Mouse (Mus musculus): ENCODE data around the gene Pds5a.
A peak's percentile ranks its signal among the peaks of the same experiment; 100 is the strongest.
"Not testable (repeated sequence)": the region's sequence is repeated elsewhere in the genome, so short reads cannot be mapped to it uniquely, and the experiment has no call there.

Pds5a gene

DNA sequence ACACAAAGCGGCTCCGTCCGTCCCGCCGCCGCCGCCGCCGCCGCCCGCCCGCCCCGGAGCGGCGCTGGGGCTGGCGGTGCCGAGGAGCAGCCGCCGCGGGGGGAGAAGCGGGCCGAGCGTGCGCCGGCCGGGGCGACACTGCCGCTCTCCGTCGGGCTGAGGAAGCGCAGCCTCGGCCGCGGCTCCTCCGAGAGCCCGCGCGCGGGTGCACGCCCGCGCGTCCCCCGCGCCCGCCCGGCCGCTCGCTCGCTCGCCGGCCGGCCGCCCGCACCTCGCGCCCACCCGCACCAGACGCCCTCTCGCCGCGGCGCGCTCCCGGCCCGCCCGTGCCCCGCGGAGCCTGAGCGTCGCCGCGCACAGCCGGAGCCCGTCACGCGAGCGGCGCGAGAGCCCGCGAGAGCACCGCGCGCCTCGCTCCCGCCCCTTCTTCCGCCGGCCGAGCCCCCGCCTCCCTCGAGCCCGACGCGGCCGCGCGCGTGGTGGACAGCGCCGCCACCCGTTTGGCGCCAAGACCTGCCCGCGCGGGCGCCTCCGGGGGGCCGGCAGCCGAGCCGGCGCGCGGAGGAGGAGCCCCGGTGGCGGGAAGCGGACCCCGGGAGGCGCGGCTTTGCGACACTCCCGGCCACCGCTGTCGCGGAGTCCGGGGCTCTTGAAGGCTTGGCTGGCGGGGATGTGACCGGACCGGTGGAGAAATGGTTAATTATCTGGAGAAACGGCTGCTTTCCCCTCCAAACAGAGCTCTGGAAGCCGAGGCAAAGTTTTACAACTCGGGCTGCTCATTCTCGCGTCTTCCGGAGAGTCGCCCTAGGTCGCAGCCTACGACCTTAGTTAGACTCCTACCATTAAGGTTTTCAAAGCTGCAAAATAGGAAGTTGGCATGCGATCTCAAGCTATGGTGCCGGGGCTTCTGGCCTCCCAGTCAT, at the start of gene Pds5a:
Gene Pds5a, minus strand, starts transcription at position 438 of the 923 bp plus-strand sequence.
- DNase-seq = peak; percentile 76

DNA sequence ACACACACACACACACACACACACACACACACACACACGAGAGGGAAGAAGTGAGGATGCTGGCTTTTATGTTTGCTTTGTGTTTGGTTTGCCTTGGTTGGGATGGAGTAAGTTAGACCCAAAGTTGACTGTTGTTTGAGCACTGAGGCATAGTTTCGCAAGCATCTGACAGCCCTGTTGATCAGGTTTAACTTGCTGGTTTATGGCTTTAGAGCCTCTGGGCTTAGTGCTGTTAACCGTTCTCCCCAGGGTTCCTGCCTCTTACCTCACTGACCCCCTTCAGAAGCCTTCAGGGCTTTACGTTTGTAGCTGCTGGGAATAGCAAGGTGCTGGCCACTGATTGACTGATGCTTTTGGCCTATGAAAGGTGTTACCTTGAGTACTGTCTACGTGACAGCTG, 48.8 kb upstream of the Pds5a start:
- DNase-seq = no peak

DNA sequence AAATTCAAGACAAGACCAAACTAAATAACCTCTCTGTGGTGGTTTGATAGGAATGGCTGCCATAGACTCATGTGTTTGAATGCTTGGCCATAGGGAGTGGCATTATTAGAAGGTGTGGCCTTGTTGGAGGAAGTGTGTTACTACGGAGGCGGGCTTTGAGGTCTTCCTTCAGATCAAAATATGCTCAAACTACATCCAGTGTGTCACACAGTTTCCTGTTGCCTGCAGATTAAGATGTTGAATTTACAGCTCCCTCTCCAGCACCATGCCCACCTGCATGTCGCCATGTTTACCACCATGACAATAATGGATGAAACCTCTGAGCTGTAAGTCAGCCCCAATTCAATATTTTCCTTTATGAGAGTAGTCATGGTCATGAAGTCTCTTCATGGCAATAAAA, 41.3 kb upstream of the Pds5a start:
- DNase-seq = no peak

DNA sequence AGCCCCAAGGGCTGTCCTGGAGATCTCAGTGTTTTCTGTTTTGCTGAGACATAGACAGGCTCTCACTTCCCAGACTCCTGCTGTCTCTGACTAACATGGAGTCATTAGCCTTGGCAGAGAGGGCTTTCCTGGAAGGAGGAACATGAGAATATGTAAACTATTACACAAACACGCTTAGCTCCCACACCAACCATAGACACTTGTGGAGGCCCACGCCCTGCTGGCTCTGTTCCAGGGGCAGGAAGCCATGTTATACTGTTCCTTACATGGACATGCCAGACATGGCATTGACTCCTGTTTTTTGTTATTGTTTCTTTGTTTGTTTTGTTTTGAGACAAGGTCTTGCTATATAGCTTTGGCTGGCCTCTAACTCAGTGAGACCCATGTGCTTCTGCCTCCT, 37.5 kb upstream of the Pds5a start:
- DNase-seq = no peak

- DNase-seq = no peak
Measured at GRCm38 (mm10) chr5:65731173-65732007, 33.3 kb upstream of the Pds5a start.

DNA sequence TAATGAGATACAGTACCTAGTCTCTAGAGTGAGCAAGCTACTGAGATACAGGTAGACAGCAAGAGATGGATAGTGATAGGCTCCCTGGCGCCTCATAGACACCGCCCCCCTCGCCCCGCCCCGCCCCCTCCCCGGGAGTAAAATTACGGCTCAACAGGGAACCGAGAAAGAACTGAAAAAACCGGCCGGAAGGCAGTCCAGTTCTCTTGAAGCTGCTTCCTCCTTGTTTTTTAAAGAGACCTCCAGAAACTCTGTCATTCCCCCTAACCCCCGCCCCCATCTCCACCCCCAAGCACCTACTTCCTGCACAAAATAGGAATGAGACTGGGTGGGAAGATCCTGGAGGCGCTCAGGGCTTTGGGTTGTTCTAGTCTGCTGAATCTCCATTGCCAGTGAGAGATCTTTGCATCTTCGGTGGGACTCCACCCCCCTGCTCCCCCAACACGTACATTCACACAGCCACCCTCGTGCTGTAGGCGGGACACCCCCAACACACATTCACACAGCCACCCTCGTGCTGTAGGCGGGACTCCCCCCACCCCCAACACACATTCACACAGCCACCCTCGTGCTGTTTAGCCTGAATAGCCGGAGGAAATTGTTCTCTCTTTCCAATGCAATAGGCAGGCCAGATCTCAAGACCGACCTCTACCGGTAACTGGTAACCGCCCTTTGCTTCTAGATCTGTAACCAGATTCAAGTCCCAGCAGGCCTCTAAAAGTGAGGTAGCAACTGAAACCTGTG, 26.4 kb upstream of the Pds5a start:
- peak; percentile 58 for DNase-seq

- no peak for DNase-seq
Measured at GRCm38 (mm10) chr5:65718368-65718767, 20.3 kb upstream of the Pds5a start.

GRCm38 (mm10) chr5:65717903-65718211, 19.8 kb upstream of the Pds5a start:
- not testable (repeated sequence) for DNase-seq

DNA sequence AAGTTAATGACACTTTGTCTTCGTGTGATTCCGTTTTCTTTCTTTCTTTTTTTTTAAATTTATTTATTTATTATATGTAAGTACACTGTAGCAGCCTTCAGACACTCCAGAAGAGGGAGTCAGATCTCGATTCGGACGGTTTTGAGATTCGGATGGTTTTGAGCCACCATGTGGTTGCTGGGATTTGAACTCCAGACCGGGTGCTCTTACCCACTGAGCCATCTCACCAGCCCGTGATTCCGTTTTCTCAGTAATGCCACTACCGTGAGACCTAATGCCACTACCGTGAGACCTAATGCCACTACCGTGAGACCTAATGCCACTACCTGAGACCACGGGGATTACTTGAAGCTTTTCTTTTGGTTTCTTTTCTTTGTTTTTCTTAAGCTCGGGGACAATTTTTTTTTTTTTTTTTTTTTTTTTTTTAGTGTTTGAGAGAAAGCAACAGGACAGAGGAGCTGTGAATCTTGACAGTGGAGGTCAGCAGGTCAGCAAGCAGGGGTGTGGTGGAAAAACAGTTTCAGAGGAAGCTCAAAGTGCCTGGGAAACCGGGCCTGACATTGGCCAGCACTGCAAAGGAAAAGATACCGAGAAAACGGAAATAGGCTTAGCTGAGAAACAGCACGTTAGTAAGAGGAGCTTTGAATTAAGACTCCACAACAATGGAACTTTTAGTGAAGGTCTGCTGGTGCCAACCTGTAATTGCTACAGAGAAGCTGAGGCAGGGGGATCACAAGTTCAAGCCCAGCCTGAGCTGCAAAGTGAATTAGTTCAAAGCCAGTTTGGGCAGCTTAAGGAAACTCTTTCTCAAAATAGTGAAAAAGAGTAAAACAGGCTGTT, 19.2 kb upstream of the Pds5a start:
- DNase-seq = no peak

GRCm38 (mm10) chr5:65715084-65715483, 17.0 kb upstream of the Pds5a start:
- DNase-seq = no peak

- no peak for DNase-seq
Measured at GRCm38 (mm10) chr5:65711463-65711862, 13.4 kb upstream of the Pds5a start.

DNA sequence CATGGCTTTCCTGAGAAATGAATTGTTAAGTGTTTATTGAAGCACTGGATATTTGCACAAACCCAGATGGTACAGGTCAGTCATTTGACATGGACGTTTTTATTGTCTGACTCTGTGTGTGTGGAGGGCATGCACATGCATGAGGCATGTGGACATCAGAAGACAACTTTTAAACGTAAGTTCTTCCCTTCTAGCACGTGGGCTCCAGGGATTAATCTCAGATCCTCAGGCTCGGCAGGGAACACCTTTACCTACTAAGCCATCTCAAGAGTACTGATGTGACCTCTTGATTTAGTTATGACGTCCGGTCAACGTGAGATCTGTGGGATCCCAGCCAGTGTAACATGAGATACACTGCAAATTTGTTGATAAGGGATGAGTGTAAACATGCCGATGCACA, 12.2 kb upstream of the Pds5a start:
- DNase-seq = no peak

DNA sequence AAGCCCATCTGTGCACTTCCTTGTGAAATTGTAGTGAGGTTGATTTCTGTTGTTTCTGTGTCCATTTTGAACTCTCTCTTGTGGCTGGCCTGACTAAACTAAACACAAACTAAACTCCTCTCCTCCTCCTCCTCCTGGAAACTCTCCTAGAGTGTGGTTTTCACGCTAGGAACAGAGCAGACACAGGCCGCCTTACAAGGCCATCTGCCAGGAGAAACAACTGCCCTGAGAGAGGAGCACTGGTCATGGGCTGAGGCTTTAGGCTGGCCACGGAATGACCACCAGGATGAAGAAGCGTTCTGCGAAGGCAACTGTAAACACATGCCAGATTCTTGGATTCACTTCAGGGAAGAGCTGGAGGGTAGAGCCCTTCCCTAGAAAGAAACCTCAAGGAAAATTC, 8.9 kb upstream of the Pds5a start:
- DNase-seq = no peak

GRCm38 (mm10) chr5:65706171-65706570, 8.1 kb upstream of the Pds5a start:
- DNase-seq = no peak

GRCm38 (mm10) chr5:65704765-65705678, 6.9 kb upstream of the Pds5a start:
- DNase-seq = no peak

GRCm38 (mm10) chr5:65703261-65703660, 5.2 kb upstream of the Pds5a start:
- DNase-seq = no peak

- no peak for DNase-seq
Measured at GRCm38 (mm10) chr5:65700102-65700501, 2.0 kb upstream of the Pds5a start.

- DNase-seq = no peak
Measured at GRCm38 (mm10) chr5:65699146-65699545, 1.1 kb upstream of the Pds5a start.

DNA sequence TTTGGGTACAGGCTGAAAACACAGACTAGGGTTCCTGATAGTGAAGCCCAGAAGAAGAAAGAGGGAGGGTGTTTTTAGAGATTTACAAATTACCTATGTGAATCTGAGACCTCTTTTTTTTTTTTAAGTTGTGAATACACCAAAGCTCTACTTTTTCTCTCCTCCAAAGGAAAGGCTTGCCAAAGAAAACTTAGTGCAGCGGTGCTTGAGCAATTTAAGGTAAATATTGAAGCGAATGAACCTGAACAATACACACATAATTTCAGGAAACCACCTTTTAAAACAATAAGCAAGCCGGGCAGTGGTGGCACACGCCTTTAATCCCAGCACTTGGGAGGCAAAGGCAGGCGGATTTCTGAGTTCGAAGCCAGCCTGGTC, 675 bp upstream of the Pds5a start:
- no peak for DNase-seq

GRCm38 (mm10) chr5:65697486-65697835, 612 bp downstream of the Pds5a start:
- DNase-seq = no peak

- DNase-seq = peak; percentile 84
Measured at GRCm38 (mm10) chr5:65696821-65697485, 1.1 kb downstream of the Pds5a start.
